Mouse (Mus musculus): Measurements from ENCODE around the gene Trim66. TPM values are rescaled to one million over a fixed set of nuclear protein-coding genes. Genes with fewer than 3 reads are reported as not detected.

Gene Trim66
- total and polyA plus RNA-seq, 2 experiments from 2014 or later = 0.73 to 4.5 TPM

DNA sequence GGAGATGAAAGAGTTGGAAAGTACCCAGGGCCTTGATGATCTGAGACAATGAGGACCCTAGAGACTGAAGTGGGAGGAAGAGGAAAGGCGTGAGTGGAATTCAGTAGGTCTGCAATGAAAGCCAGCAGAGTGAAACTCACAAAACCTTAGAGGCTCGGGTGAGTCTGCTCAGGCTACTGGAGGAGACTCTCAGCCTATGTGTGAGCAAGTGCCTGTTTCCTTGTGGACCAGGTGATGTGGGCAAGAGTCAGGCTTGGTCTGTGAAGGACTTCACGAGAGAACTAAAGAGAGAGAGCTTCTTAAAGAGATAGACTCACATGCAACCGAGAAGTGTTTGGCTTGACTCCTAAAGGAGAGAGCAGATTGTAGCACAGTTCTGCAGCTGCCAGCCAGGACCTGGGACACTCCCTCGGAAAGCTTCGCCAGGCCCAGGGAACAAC is 39.7 kb downstream of the Trim66 start:
- Histone ChIP-seq H3K4me2 (ENCODE audit: low read depth, low read length) (no peak overlapping the region), H3K9ac (replicated peaks; ENCODE audit: low read length) (no peak overlapping the region), H3K9me3 (ENCODE audit: low read length) (no peaks in the 10 kb centered on the region), H3K4me1 (ENCODE audit: insufficient read depth, low read length) (no peaks in the 10 kb centered on the region), H3K4me3 (ENCODE audit: low read length) (no peak overlapping the region), H3K27me3 (ENCODE audit: insufficient read depth, low read length) (no peaks in the 10 kb centered on the region), H3K36me3 (ENCODE audit: insufficient read depth, low read length) (no peaks in the 10 kb centered on the region), H3K27ac (no peak overlapping the region; the same call in 1 of the 2 replicates)
- peak; percentile 18 for DNase-seq (ENCODE audit: low spot score)
- WGBS = 31% methylated on average over 6 of the region's 6 CpGs
- 0 out of 2 replicates have a peak, but pooled peaks have one; percentile 27 for ATAC-seq
- TF ChIP-seq CTCF (IDR thresholded peaks at IDR 0.05; ENCODE audit: low read depth) = no peak

DNA sequence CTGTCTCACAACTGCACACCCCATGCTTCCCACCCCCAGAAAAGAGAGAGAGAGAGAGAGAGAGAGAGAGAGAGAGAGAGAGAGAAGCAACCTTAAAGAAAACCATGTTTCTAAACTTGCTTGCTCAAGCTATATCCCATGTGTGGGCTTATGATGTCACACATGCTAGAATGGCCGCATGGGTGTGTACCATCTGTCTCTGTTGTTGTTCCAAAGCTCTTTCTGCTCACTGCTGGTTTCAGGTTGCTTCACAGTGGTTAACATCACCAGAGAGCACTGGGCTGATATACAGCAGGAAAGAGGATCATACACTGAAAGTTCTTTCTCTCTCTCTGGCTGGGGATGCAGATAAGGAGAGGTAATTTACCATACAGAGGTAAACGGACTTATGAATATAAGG is 40.3 kb downstream of the Trim66 start:
- no peak for TF ChIP-seq CTCF (IDR thresholded peaks at IDR 0.05; ENCODE audit: low read depth)
- Histone ChIP-seq H3K27me3 (ENCODE audit: insufficient read depth, low read length) (no peaks in the 10 kb centered on the region), H3K4me3 (ENCODE audit: low read length) (no peak overlapping the region), H3K36me3 (ENCODE audit: insufficient read depth, low read length) (no peaks in the 10 kb centered on the region), H3K9me3 (ENCODE audit: low read length) (no peaks in the 10 kb centered on the region), H3K4me2 (ENCODE audit: low read depth, low read length) (no peak overlapping the region), H3K9ac (replicated peaks; ENCODE audit: low read length) (no peak overlapping the region), H3K4me1 (ENCODE audit: insufficient read depth, low read length) (no peaks in the 10 kb centered on the region), H3K27ac (no peak overlapping the region)
- ATAC-seq = 0 out of 2 replicates have a peak, but pooled peaks have one; percentile 46
- WGBS = 44% methylated on average over 2 of the region's 2 CpGs
- peak; percentile 23 for DNase-seq (ENCODE audit: low spot score)

DNA sequence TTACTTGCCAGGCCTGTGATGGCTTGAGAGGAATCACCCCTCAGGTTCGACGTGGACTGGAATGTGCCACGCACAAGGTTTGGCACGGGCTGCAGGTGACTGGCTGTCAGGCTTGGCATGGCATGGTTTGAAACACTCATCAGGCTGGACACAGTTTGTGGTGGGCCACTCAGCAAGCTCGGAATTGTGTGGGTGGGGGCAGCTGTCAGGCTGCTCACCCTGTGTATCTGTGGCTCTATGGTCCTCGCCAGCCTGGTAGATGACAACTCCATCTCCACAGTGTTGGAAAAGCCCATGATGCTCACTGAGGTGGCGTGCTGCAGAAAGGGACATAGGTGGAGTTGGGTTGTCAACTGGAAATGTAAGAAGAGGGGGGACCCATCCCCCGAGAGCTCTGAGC is 47.2 kb downstream of the Trim66 start:
- Histone ChIP-seq H3K4me1 (ENCODE audit: insufficient read depth, low read length) (no peaks in the 10 kb centered on the region), H3K9ac (replicated peaks; ENCODE audit: low read length) (no peak overlapping the region), H3K36me3 (ENCODE audit: insufficient read depth, low read length) (no peaks in the 10 kb centered on the region), H3K4me2 (ENCODE audit: low read depth, low read length) (no peak overlapping the region), H3K27me3 (ENCODE audit: insufficient read depth, low read length) (no peaks in the 10 kb centered on the region), H3K27ac (no peak overlapping the region), H3K9me3 (ENCODE audit: low read length) (no peaks in the 10 kb centered on the region), H3K4me3 (ENCODE audit: low read length) (no peak overlapping the region)
- no peak for TF ChIP-seq CTCF (IDR thresholded peaks at IDR 0.05; ENCODE audit: low read depth)
- no peak for DNase-seq (ENCODE audit: low spot score)
- 86% methylated on average over 8 of the region's 8 CpGs for WGBS
- 0 out of 2 replicates have a peak, but pooled peaks have one; percentile 15 for ATAC-seq

DNA sequence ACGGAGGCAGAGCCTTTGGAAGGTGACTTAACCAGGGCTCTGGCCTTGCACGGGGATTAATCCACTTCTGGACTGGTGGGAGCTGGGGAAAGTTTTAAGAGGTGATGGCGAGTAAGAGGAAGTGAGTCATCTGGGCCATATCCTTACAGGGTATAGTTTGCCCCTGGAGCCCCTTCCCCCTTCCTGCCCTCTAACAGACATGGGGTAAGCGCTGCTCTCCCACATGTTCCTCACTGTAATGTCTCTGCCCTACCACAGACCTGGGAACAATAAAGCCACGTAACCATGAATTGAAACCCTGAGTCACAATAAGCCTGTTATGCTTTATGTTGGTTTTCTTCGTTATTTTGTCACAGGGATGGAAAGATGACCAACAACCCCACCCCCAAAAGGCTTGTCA is 51.4 kb downstream of the Trim66 start:
- Histone ChIP-seq H3K4me3 (ENCODE audit: low read length) (no peak overlapping the region), H3K4me1 (ENCODE audit: insufficient read depth, low read length) (no peaks in the 10 kb centered on the region), H3K27me3 (ENCODE audit: insufficient read depth, low read length) (no peaks in the 10 kb centered on the region), H3K27ac (no peak overlapping the region), H3K36me3 (ENCODE audit: insufficient read depth, low read length) (no peaks in the 10 kb centered on the region), H3K4me2 (ENCODE audit: low read depth, low read length) (no peak overlapping the region), H3K9ac (replicated peaks; ENCODE audit: low read length) (no peak overlapping the region), H3K9me3 (ENCODE audit: low read length) (no peaks in the 10 kb centered on the region)
- TF ChIP-seq CTCF (IDR thresholded peaks at IDR 0.05; ENCODE audit: low read depth) = no peak
- ATAC-seq (no peak), DNase-seq (ENCODE audit: low spot score) (no peak)
- WGBS = 79% methylated on average over 6 of the region's 6 CpGs

DNA sequence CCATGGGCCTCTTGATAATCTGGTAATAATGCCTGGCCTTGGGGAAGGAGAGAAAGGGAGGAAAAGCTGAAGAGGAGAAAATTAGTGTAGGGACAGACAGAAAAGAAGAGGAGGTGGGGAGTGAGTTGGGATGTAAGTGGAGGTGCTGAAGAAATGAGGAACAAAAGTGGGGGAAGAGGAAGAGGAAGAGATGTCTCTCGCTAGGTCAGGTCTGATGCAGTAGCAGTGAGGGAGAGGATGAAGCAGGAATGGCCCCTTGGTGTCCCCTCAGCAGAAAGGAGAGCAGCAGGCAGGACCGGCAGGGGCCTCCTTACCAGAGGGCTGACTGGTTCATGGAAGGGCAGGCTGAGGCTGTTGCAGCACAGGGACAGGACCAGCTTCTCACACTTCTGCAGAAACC is 52.2 kb downstream of the Trim66 start:
- no peak for TF ChIP-seq CTCF (IDR thresholded peaks at IDR 0.05; ENCODE audit: low read depth)
- Histone ChIP-seq H3K36me3 (ENCODE audit: insufficient read depth, low read length) (no peaks in the 10 kb centered on the region), H3K4me1 (ENCODE audit: insufficient read depth, low read length) (no peaks in the 10 kb centered on the region), H3K9me3 (ENCODE audit: low read length) (no peaks in the 10 kb centered on the region), H3K4me3 (ENCODE audit: low read length) (no peak overlapping the region), H3K9ac (replicated peaks; ENCODE audit: low read length) (no peak overlapping the region), H3K27ac (no peak overlapping the region), H3K27me3 (ENCODE audit: insufficient read depth, low read length) (no peaks in the 10 kb centered on the region), H3K4me2 (ENCODE audit: low read depth, low read length) (no peak overlapping the region)
- DNase-seq (ENCODE audit: low spot score) (no peak), ATAC-seq (no peak)
- WGBS = 74% methylated on average over 2 of the region's 2 CpGs

DNA sequence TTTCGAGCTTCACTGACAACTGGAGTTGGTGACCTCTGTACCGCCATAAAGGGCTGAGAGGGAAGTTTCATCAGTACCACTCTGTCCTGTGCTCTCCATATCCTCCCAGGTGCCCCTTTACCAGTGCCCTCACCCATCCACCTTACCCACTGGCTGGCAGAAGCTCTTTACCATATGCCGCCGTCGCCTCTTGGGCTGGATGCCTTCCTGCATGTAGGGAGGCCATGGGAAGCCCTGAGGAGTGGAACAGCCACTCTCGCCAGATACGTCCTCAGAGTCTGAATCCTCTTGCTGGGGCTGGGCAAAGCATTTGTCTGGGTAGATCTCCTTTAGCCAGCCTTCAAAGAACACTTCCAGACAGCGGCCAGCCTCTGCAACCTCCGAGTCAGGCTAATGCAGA is 53.1 kb downstream of the Trim66 start:
- no peaks in the 10 kb centered on the region for H3K27me3 ChIP-seq (ENCODE audit: insufficient read depth, low read length)
- ATAC-seq (no peak), DNase-seq (ENCODE audit: low spot score) (no peak)
- no peaks in the 10 kb centered on the region for H3K4me1 ChIP-seq (ENCODE audit: insufficient read depth, low read length)
- no peak overlapping the region for H3K4me3 ChIP-seq (ENCODE audit: low read length)
- H3K36me3 ChIP-seq (ENCODE audit: insufficient read depth, low read length) = no peaks in the 10 kb centered on the region
- H3K9me3 ChIP-seq (ENCODE audit: low read length) = no peaks in the 10 kb centered on the region
- H3K4me2 ChIP-seq (ENCODE audit: low read depth, low read length) = no peak overlapping the region
- H3K9ac ChIP-seq (replicated peaks; ENCODE audit: low read length) = no peak overlapping the region
- 85% methylated on average over 9 of the region's 9 CpGs for WGBS
- no peak overlapping the region for H3K27ac ChIP-seq
- TF ChIP-seq CTCF (IDR thresholded peaks at IDR 0.05; ENCODE audit: low read depth) = no peak

DNA sequence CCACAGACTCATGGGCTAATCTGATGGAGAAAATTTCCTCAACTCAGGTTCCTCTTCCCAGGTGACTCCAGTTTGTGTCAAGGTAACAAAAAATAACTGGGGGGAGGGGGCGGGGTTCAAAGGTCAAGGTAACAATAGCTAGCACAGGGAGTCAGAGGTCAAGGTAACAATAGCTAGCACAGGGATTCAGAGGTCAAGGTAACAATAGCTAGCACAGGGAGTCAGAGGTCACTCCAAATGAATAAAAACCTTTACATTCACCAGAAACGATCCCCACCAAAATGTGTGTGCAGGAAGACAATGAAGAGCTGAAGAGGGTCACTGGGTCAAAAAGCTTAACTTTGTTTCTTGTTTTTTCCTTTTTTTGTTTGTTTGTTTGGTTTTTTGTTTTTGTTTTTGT is 59.9 kb downstream of the Trim66 start:
- Histone ChIP-seq H3K36me3 (ENCODE audit: insufficient read depth, low read length) (no peaks in the 10 kb centered on the region), H3K4me3 (ENCODE audit: low read length) (no peak overlapping the region), H3K27ac (no peak overlapping the region), H3K4me1 (ENCODE audit: insufficient read depth, low read length) (no peaks in the 10 kb centered on the region), H3K9me3 (ENCODE audit: low read length) (no peaks in the 10 kb centered on the region), H3K9ac (replicated peaks; ENCODE audit: low read length) (no peak overlapping the region), H3K4me2 (ENCODE audit: low read depth, low read length) (no peak overlapping the region), H3K27me3 (ENCODE audit: insufficient read depth, low read length) (no peaks in the 10 kb centered on the region)
- DNase-seq (ENCODE audit: low spot score) = no peak
- TF ChIP-seq CTCF (IDR thresholded peaks at IDR 0.05; ENCODE audit: low read depth) = no peak
- no peak for ATAC-seq
- WGBS = 56% methylated on average over 2 of the region's 2 CpGs
